Mouse (Mus musculus) right cerebral cortex, postnatal 25 days (tissue): ENCODE data around the gene Phgr1.

Source experiments
- DNase-seq: peaks from one replicate; pipeline ENCODE4 v3.0.0; 2022

The Phgr1 gene

GRCm38 (mm10) chr2:118772158-118772874 lies at the start of gene Phgr1:
TSS of gene Phgr1 (plus strand) at chr2:118772769.
- no peak for DNase-seq

DNA sequence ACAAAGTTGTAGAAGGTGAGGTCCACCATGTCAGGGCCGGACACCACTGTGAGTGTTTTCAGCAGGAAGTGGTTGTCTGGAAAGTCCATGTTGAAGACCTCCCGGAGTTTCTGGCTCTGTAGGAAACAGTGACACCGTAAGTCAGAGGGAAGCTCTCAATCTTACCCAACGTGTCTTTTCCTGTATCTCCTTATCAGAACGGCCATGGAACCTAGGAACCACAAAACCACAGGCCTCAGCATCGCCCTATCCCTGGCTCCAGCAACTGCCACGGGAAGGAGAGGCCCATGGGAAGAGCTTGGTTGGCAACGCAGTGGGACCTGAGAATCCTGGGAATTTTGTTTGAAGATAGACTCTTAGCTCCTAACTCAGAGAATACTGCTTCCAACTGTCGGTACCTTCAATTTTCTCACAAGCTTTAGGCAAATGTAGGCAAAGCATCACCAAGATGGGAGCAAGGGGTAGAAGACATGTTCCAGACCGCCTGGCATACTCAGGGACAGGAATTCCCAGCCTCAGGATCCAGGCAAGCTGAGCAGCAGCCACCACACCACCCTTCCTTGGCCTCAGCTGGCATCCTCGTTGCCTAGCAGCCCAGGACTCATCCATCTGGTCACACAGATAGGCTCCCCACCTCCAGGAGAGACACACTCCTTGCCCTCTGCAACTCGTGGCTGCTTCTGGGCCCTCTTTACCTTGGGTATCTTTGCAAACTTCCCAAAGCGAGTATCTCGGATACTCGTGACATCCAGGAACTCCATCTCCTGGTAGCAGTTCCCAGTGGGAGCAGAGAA lies 48.7 kb upstream of the Phgr1 start:
- DNase-seq = peak; percentile 4

GRCm38 (mm10) chr2:118725511-118725910 lies 47.1 kb upstream of the Phgr1 start:
- no peak for DNase-seq

DNA sequence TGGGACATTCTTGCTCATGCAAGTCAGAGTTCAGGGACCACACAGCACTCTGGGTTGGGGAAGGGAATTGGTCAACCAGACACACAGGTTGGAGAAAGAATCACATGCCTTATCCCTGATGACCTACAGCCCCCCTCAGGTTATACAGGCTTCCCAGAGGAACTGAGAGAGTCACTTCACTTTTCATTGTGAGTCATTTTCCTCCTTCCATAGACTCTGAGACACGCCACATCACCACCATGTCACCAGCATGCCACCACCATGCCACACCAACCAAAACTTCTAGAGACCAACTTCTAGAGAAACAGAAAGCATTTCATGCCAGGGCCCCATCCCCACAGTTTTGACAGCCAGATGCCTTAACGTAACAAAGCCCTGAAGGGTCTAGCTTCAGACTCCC lies 45.7 kb upstream of the Phgr1 start:
- peak; percentile 1 for DNase-seq

DNA sequence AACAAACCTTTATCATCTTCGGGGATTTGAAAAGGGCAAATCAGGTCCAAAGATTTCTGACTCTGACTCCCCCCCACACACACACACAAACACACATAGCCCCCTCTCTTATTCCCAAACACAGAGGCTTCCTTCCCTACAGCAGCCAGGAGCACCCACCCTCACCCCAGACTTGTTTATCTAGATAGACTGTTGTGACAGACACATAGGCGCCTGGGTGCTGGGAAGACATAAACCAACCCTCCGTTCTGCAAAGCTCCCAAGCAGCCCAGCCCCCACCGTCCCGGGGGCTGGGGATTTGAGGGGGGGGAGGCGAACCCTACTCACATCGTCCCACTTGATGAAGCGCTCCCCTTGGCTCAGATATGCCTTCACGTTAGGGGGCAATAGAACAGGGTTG lies 44.7 kb upstream of the Phgr1 start:
- no peak for DNase-seq

DNA sequence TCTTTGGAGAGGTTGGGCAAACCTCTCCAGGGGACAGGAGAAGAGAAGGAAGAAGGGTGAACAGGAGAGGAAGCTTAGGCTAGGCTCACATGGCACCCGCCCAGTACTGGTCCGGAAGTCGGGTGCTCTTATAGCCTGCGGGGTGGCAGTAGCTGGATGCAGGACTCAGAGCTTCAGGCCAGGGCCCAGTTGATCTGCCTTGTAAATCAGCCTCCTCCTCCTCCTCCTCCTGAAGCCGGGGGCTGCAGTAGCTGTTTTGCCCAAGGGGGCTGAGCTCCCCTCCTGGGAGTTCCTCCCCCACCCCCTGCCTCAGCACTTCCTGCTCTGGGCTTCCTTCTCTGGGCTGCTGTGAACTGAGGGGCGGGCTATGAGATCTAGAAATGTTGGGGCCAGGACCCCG lies 44.2 kb upstream of the Phgr1 start, which contains the start of gene Plcb2:
Gene Plcb2 (minus strand): TSS at position 102 of the 400 bp plus-strand sequence.
- DNase-seq = peak; percentile 4

DNA sequence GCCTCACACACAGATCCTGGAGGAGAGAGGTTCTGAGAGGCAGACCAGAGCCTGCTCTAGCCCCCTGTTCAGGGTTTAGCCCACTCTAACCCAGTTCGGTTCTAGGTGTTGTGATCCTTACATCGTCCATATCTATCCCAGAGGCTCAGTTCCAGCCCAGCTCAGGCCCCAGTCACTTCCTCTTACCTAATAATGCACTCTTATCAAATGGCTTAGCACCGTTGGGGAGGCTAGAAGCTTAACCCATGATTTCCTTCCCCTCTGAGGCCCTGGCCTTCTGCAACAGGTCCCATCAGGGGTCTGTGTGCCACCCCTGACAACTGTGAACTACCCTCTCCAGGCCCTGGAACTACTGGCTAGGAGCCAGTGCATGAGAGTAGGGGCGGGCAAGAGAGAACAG lies 43.4 kb upstream of the Phgr1 start:
- peak; percentile 2 for DNase-seq

DNA sequence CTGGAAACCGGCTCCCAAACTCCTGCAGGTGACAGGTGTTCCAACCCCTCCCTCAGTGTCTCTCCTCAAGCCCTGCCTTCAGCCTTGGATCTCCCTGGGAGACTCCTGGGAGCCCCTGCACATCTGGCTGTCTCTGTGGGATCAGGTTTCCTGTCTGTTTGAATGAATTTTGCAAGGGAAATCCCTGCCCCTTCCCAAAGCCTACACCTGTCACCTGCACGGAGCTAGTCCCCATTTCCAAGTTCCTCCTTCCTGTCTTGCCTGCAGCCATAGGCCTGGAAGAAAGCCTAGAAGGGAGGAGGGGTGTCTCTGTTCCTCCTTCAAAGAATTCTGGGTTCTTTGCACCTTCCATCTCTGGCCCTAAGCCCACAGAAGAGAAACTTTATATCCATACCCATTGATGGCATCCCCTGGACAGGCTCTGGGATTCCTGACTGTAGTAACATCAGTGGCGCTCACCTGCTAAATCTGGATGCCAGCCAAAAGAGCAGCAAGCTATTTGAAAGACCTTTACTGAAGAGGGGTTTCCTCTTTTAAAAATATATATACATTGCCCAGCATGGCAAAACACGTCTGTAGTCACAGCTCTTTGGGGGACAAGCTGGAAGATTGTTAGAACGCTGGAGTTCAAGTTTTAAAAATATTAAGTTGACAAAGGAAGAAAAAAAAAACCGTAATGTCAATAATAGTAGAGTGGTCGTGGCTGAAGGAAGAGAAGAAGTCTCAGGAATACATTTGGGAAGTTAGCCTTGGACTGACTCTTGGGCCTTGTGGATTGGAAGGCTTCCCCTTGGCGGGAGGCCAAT lies 42.5 kb upstream of the Phgr1 start:
- no peak for DNase-seq

- DNase-seq = peak; percentile 75
These were observed 42.0 kb upstream of the Phgr1 start for GRCm38 (mm10) chr2:118730622-118730915.

DNA sequence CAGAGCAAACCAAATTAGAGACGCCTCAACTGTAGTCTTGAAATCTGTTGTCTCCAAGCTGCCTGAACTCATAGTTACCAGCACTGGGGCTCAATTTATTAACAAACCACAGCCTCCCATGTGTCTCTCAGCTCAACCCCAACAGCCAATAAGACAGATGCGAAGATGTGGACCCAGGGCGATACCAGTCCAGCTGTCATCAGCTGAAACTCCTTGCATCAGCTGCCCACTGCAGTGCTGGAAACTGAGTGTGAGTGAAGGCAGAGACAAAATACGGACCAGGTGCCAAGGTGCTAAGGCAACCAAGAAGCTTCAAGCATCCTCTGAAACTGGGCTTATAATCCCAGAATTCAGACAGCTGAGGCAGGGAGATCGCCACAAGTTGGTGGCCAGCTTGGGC lies 40.6 kb upstream of the Phgr1 start:
- no peak for DNase-seq

GRCm38 (mm10) chr2:118733341-118733740 lies 39.2 kb upstream of the Phgr1 start:
- no peak for DNase-seq

DNA sequence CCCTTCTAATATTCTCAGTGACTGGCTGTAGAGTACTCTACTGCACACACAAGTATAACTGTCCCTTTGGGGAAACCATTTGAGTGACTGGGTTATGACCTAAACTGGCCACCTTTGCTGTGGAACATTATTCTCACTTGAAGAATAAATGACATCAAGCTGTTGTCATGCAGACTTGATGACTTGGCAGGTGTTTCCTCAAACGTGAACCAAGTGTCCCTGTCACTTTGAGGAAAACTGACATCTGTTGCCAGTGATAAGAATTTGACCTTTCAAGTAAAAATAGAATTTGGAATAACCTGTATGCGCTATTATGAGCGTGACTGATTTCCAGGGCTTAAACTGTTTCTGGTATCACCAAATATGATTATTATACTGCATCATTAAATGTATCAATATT lies 32.2 kb upstream of the Phgr1 start:
- DNase-seq = no peak

DNA sequence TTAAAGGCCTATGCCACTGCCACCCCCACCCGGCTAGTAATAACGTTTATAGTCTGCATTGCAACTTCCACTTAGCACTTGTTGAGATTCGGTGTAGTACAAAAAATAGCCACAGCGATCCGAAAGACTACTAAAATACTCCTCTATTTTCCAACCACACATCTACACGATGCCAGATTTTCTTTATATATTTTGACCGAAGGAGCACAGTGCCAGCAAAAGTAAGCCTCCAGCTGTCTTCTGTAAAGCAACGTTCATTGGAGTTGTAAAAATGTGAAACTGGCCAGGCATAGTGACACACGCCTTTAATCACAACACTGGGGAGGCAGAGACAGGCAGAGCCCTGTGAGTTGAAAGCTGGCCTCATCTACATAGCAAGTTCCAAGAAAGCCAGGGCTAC lies 31.4 kb upstream of the Phgr1 start:
- no peak for DNase-seq

GRCm38 (mm10) chr2:118743261-118743943 lies 29.2 kb upstream of the Phgr1 start:
- no peak for DNase-seq

DNA sequence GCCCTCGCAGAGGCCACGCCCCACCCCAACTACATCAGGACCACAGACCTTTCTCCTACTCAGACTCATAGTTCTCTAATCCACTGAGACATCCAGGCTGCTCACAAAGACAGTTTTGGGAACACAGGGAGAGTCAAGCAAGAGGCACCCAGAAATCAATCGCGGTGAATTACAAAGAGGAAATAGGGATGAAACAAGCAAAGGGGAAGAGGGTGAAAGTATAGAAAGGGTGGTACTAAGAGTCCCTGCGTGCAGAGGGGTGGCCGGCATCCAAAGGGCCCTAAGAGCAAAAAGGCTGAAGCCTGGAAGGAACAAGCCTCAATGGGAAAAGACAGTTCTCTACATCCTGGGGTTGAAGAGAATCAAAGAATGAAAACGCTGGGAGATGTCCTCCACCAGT lies 27.9 kb upstream of the Phgr1 start:
- no peak for DNase-seq

- peak; percentile 94 for DNase-seq
These were observed 27.2 kb upstream of the Phgr1 start, which contains the start of gene Inafm2 for GRCm38 (mm10) chr2:118745232-118745884. TSS of gene Inafm2 (plus strand) at chr2:118745758.

GRCm38 (mm10) chr2:118745915-118746901 lies 26.4 kb upstream of the Phgr1 start:
- DNase-seq = peak; percentile 42

DNA sequence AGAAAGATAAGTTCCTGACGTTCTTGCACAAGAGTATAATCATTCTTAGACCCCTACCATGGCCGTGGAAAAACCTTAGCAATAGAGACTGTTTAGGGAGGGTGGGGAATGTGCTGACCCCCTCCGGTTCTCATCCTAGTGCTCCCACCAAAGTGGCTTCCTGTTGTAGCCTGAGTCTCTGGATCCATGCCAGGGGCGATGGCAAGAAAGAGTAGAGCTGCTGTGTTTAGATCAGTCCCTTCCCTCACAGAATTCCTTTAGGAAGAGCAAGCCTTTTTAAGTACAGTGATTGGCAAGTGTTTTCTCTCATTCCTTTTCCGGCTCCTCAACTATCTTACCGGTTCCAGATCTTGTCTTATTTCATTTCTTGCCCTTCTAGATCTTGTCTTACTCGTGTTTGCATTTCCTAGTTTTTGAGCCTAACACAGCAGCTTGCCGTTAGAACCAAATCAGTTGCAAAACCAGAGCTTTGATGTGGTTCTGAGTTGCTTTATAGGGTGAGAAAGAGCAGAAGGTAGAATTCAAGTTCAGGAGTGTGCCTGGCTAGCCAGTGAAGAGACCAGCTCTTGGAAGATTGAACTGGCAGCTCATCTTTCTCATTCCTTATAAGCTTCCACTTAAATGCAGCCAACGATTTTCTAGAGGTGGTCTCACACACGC lies 25.1 kb upstream of the Phgr1 start:
- no peak for DNase-seq

DNA sequence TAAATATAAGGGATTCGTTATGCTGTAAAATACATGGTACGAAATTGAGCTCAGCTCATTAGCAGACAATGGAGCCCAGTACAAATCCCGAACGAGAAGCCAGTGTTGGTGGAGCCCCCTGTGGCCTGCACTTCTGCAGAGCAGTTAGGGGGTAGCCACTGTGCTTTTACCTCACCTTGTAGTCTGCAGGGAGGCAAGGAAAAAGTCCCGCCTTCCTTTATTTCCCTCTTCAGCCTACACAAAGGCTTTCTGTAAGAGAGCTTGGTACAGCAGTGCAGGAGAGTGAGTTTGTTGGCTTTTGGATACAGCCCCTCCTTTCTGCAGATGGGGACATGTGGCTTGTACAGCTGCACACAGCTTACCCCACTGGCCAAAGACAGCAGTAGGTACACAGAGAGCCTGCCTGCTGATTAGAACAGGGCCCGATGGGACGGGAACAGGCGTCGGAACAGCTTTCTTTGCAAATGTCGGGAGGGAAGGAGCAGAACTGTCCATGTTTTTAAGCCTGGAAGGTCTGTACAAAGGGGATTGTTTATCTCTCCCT lies 23.2 kb upstream of the Phgr1 start:
- DNase-seq = no peak

GRCm38 (mm10) chr2:118750476-118750875 lies 22.1 kb upstream of the Phgr1 start:
- no peak for DNase-seq
